Mouse (Mus musculus) layer of hippocampus, adult 2 months (tissue): ENCODE measurements around the gene Tmod1. TPM values are rescaled to one million over a fixed set of nuclear protein-coding genes. Genes with fewer than 3 reads are reported as not detected.

Source experiments
- DNase-seq, 2 experiments: peaks; one replicate each; pipeline ENCODE4 v3.0.0; 2022; ENCODE audit warnings: low spot score in 2 of 2
- H3K27ac ChIP-seq: fragments of 200-600 bp; 2 replicates; pipeline ENCODE4 v1.8.1; 2022
- H3K4me3 ChIP-seq: fragments of 200-600 bp; 2 replicates; pipeline ENCODE4 v1.8.1; 2022; ENCODE audit warnings: mild to moderate bottlenecking
- CTCF ChIP-seq: fragments of 200-600 bp; conservative IDR thresholded peaks from 2 replicates; pipeline ENCODE4 v1.8.1; 2022; ENCODE audit warnings: antibody characterized with exemption, mild to moderate bottlenecking, moderate library complexity
- long read RNA-seq, 2 experiments: library from polyadenylated mRNA; stranded (forward); transcript quantifications; one replicate each; pipeline ENCODE4 v2.0.0; 2021; ENCODE audit warnings: borderline mapping rate in 2 of 2
- total RNA-seq, 2 experiments: library from RNA; stranded (reverse); gene quantifications; 2 replicates each; pipeline ENCODE4 v1.2.3; 2021

The Tmod1 gene
- 10 to 100 TPM; 21.5 to 25.9 TPM for total RNA-seq
- long read RNA-seq, experiment 1, transcript Tmod1-201 (10 exons, 3,158 nt): major isoform, 8 of 12 reads
- long read RNA-seq, experiment 1, partial matches to known transcripts: 1 of 12 reads
- long read RNA-seq, experiment 1, other reads (novel, unspliced or antisense): 3 of 12 reads
- long read RNA-seq, experiment 2, transcript Tmod1-201 (10 exons, 3,158 nt): major isoform, 24 of 32 reads
- long read RNA-seq, experiment 2, partial matches to known transcripts: 1 of 32 reads
- long read RNA-seq, experiment 2, other reads (novel, unspliced or antisense): 7 of 32 reads

- H3K27ac ChIP-seq: peak within 1 kb of the TSS; percentile 94
Measured at GRCm38 (mm10) chr4:46038892-46039751, at the start of gene Tmod1. Gene Tmod1, plus strand, starts transcription at chr4:46038935.

GRCm38 (mm10) chr4:45990427-45991135 lies 48.2 kb upstream of the Tmod1 start:
- no peak for DNase-seq
- Histone ChIP-seq H3K27ac (no peak overlapping the region), H3K4me3 (no peak overlapping the region)
- TF ChIP-seq CTCF: no peak

More at GRCm38 (mm10) chr4:46038892-46039751, at the start of gene Tmod1:
- H3K4me3 ChIP-seq: peak within 1 kb of the TSS; percentile 83
- DNase-seq: peak; percentile 32 to 65
- peak; percentile 63 for TF ChIP-seq CTCF

GRCm38 (mm10) chr4:45998536-45998935 lies 40.2 kb upstream of the Tmod1 start:
- no peak overlapping the region for H3K4me3 ChIP-seq
- peak overlapping the region; percentile 78 for H3K27ac ChIP-seq
- peak; percentile 73 to 81 for DNase-seq
- no peak for TF ChIP-seq CTCF

- DNase-seq: no peak
- TF ChIP-seq CTCF: 0 out of 2 replicates have a peak, but pooled peaks have one; percentile 5
- Histone ChIP-seq H3K27ac (no peak overlapping the region), H3K4me3 (no peak overlapping the region)
Measured at GRCm38 (mm10) chr4:46008142-46008793, 30.5 kb upstream of the Tmod1 start.

- no peak for TF ChIP-seq CTCF
- no peak overlapping the region for H3K4me3 ChIP-seq
- no peak overlapping the region for H3K27ac ChIP-seq
- DNase-seq: no peak
Measured at GRCm38 (mm10) chr4:46011698-46012097, 27.0 kb upstream of the Tmod1 start.

- no peak overlapping the region for H3K4me3 ChIP-seq
- no peak for DNase-seq
- no peak overlapping the region for H3K27ac ChIP-seq
- peak; percentile 20; the same call in 1 of the 2 replicates for TF ChIP-seq CTCF
Measured at GRCm38 (mm10) chr4:46015605-46016004, 23.1 kb upstream of the Tmod1 start.

- no peak overlapping the region for H3K4me3 ChIP-seq
- no peak for TF ChIP-seq CTCF
- no peak for DNase-seq
- no peak overlapping the region for H3K27ac ChIP-seq
Measured at GRCm38 (mm10) chr4:46023021-46023481, 15.7 kb upstream of the Tmod1 start.

GRCm38 (mm10) chr4:46025893-46026292 lies 12.8 kb upstream of the Tmod1 start:
- H3K4me3 ChIP-seq: no peak overlapping the region
- DNase-seq: peak in 1 of 2 experiments; percentile 52
- no peak overlapping the region for H3K27ac ChIP-seq
- peak; percentile 80 for TF ChIP-seq CTCF

GRCm38 (mm10) chr4:46028224-46028623 lies 10.5 kb upstream of the Tmod1 start:
- no peak overlapping the region for H3K4me3 ChIP-seq
- no peak for TF ChIP-seq CTCF
- H3K27ac ChIP-seq: no peak overlapping the region
- DNase-seq: no peak

- no peak overlapping the region for H3K4me3 ChIP-seq
- H3K27ac ChIP-seq: no peak overlapping the region
- DNase-seq: no peak
- no peak for TF ChIP-seq CTCF
Measured at GRCm38 (mm10) chr4:46028781-46029180, 10.0 kb upstream of the Tmod1 start.

GRCm38 (mm10) chr4:46029552-46029951 lies 9.2 kb upstream of the Tmod1 start:
- H3K4me3 ChIP-seq: no peak overlapping the region
- H3K27ac ChIP-seq: no peak overlapping the region
- no peak for DNase-seq
- peak; percentile 65 for TF ChIP-seq CTCF

GRCm38 (mm10) chr4:46032448-46032847 lies 6.3 kb upstream of the Tmod1 start:
- Histone ChIP-seq H3K4me3 (no peak overlapping the region), H3K27ac (no peak overlapping the region)
- no peak for TF ChIP-seq CTCF
- DNase-seq: no peak
